Mouse (Mus musculus): Measurements from ENCODE around the gene Nr2f2.

Gene Nr2f2

GRCm38 (mm10) chr7:70365401-70365811 is 1.1 kb downstream of the Nr2f2 start:
- DNase-seq (ENCODE audit: low read depth, low spot score), result no peak

- peak; percentile 55 for DNase-seq (ENCODE audit: low read depth, low spot score)
Measured at GRCm38 (mm10) chr7:70364798-70365197, 1.7 kb downstream of the Nr2f2 start.

- no peak for DNase-seq (ENCODE audit: low read depth, low spot score)
Measured at GRCm38 (mm10) chr7:70363351-70363750, 3.2 kb downstream of the Nr2f2 start.

- no peak for DNase-seq (ENCODE audit: low read depth, low spot score)
Measured at GRCm38 (mm10) chr7:70362526-70363170, 3.9 kb downstream of the Nr2f2 start.

- peak; percentile 80 for DNase-seq (ENCODE audit: low read depth, low spot score)
Measured at GRCm38 (mm10) chr7:70361383-70362364, 4.9 kb downstream of the Nr2f2 start.

- DNase-seq (ENCODE audit: low read depth, low spot score), result no peak
Measured at GRCm38 (mm10) chr7:70360611-70361382, 5.7 kb downstream of the Nr2f2 start.

- no peak for DNase-seq (ENCODE audit: low read depth, low spot score)
Measured at GRCm38 (mm10) chr7:70359791-70360581, 6.5 kb downstream of the Nr2f2 start.

- no peak for DNase-seq (ENCODE audit: low read depth, low spot score)
Measured at GRCm38 (mm10) chr7:70358848-70359591, 7.5 kb downstream of the Nr2f2 start.

GRCm38 (mm10) chr7:70358020-70358847 is 8.3 kb downstream of the Nr2f2 start:
- no peak for DNase-seq (ENCODE audit: low read depth, low spot score)

- DNase-seq (ENCODE audit: low read depth, low spot score), result no peak
Measured at GRCm38 (mm10) chr7:70357516-70358019, 9.0 kb downstream of the Nr2f2 start.

GRCm38 (mm10) chr7:70356691-70357515 is 9.6 kb downstream of the Nr2f2 start:
- DNase-seq (ENCODE audit: low read depth, low spot score), result no peak

- no peak for DNase-seq (ENCODE audit: low read depth, low spot score)
Measured at GRCm38 (mm10) chr7:70355691-70356568, 10.6 kb downstream of the Nr2f2 start.

- DNase-seq (ENCODE audit: low read depth, low spot score), result no peak
Measured at GRCm38 (mm10) chr7:70355357-70355620, 11.2 kb downstream of the Nr2f2 start.

GRCm38 (mm10) chr7:70354606-70355356 is 11.8 kb downstream of the Nr2f2 start:
- no peak for DNase-seq (ENCODE audit: low read depth, low spot score)

GRCm38 (mm10) chr7:70353151-70353550 is 13.4 kb downstream of the Nr2f2 start:
- no peak for DNase-seq (ENCODE audit: low read depth, low spot score)

- no peak for DNase-seq (ENCODE audit: low read depth, low spot score)
Measured at GRCm38 (mm10) chr7:70352617-70353016, 13.9 kb downstream of the Nr2f2 start.

GRCm38 (mm10) chr7:70351981-70352560 is 14.5 kb downstream of the Nr2f2 start:
- DNase-seq (ENCODE audit: low read depth, low spot score), result no peak

Measured in telencephalon, adult 2 months (tissue).